Mouse (Mus musculus) liver, embryonic 14.5 days (tissue): ENCODE results near the gene Zfp329.

Experiments used
- CTCF ChIP-seq: IDR thresholded peaks from 2 replicates; pipeline ENCODE4 v1.5.1; 2016; ENCODE audit warnings: antibody characterized with exemption, low read depth, control low read depth
- EP300 ChIP-seq: IDR thresholded peaks from 2 replicates; pipeline ENCODE4 v1.6.1; 2016; ENCODE audit warnings: antibody characterized with exemption, low read depth

GRCm38 (mm10) chr7:12802866-12803726, 15.6 kb downstream of the Zfp329 start, which contains the start of gene Zscan18:
- TF ChIP-seq CTCF (no peak), EP300 (no peak)
